Mouse (Mus musculus): ENCODE results near the gene Pigc.

- TF ChIP-seq CTCF (IDR thresholded peaks at IDR 0.05) (no peak), EP300 (IDR thresholded peaks at IDR 0.05) (no peak)
These were observed 22.9 kb downstream of the Pigc start for GRCm38 (mm10) chr1:161991846-161992245.

All from lung, postnatal 0 days (tissue).